Mouse (Mus musculus): ENCODE measurements around the gene Dpep1. TPM values are rescaled to one million over a fixed set of nuclear protein-coding genes. Genes with fewer than 3 reads are reported as not detected.

Dpep1 gene
- polyA plus RNA-seq, 2 experiments: 0.07 to 0.23 TPM

- no peak overlapping the region for H3K4me2 ChIP-seq (ENCODE audit: low read depth)
- TF ChIP-seq CTCF (IDR thresholded peaks at IDR 0.05; ENCODE audit: low read depth) (no peak), EP300 (IDR thresholded peaks at IDR 0.05; ENCODE audit: low read depth) (no peak)
- DNase-seq (ENCODE audit: low read depth in 3 of 3, low spot score in 3 of 3) (no peak), ATAC-seq (ENCODE audit: insufficient read depth) (no peak)
- H3K27me3 ChIP-seq (ENCODE audit: control insufficient read depth, insufficient read depth, low read length): peaks cover 12% of the 10 kb centered on the region
- no peak overlapping the region for H3K27ac ChIP-seq
- no peaks in the 10 kb centered on the region for H3K36me3 ChIP-seq (replicated peaks; ENCODE audit: control insufficient read depth, insufficient read depth, low read depth)
- H3K4me1 ChIP-seq (replicated peaks; ENCODE audit: control insufficient read depth in 2 of 2, insufficient read depth in 2 of 2, low read length in 1 of 2): peaks cover 7 to 10% of the 10 kb centered on the region in 2 experiments
- H3K4me3 ChIP-seq (ENCODE audit: insufficient read depth in 1 of 2, low read depth in 2 of 2, low read length in 2 of 2): no peak overlapping the region
- H3K9me3 ChIP-seq (ENCODE audit: control insufficient read depth, low read length): no peaks in the 10 kb centered on the region
- WGBS (ENCODE audit: insufficient replicate concordance): 78% methylated on average over 10 of the region's 10 CpGs
- H3K9ac ChIP-seq (replicated peaks): no peak overlapping the region
Observed at GRCm38 (mm10) chr8:123239398-123239797, 53.4 kb downstream of the Dpep1 start.

GRCm38 (mm10) chr8:123242107-123242923 lies 56.3 kb downstream of the Dpep1 start:
- H3K36me3 ChIP-seq (replicated peaks; ENCODE audit: control insufficient read depth, insufficient read depth, low read depth): no peaks in the 10 kb centered on the region
- 63% methylated on average over 7 of the region's 7 CpGs for WGBS (ENCODE audit: insufficient replicate concordance)
- no peaks in the 10 kb centered on the region for H3K27me3 ChIP-seq (ENCODE audit: control insufficient read depth, insufficient read depth, low read length)
- DNase-seq (ENCODE audit: low read depth in 3 of 3, low spot score in 3 of 3) (no peak), ATAC-seq (ENCODE audit: insufficient read depth) (no peak)
- no peaks in the 10 kb centered on the region for H3K4me1 ChIP-seq (replicated peaks; ENCODE audit: control insufficient read depth in 2 of 2, insufficient read depth in 2 of 2, low read length in 1 of 2)
- no peak overlapping the region for H3K4me3 ChIP-seq (ENCODE audit: insufficient read depth in 1 of 2, low read depth in 2 of 2, low read length in 2 of 2)
- no peaks in the 10 kb centered on the region for H3K9me3 ChIP-seq (ENCODE audit: control insufficient read depth, low read length)
- H3K9ac ChIP-seq (replicated peaks): no peak overlapping the region
- no peak for TF ChIP-seq CTCF (IDR thresholded peaks at IDR 0.05; ENCODE audit: low read depth)
- TF ChIP-seq EP300 (IDR thresholded peaks at IDR 0.05; ENCODE audit: low read depth): no peak
- H3K4me2 ChIP-seq (ENCODE audit: low read depth): no peak overlapping the region
- no peak overlapping the region for H3K27ac ChIP-seq

- no peaks in the 10 kb centered on the region for H3K9me3 ChIP-seq (ENCODE audit: control insufficient read depth, low read length)
- H3K36me3 ChIP-seq (replicated peaks; ENCODE audit: control insufficient read depth, insufficient read depth, low read depth): no peaks in the 10 kb centered on the region
- no peak overlapping the region for H3K4me3 ChIP-seq (ENCODE audit: insufficient read depth in 1 of 2, low read depth in 2 of 2, low read length in 2 of 2)
- H3K4me2 ChIP-seq (ENCODE audit: low read depth): no peak overlapping the region
- no peaks in the 10 kb centered on the region for H3K27me3 ChIP-seq (ENCODE audit: control insufficient read depth, insufficient read depth, low read length)
- H3K9ac ChIP-seq (replicated peaks): no peak overlapping the region
- DNase-seq (ENCODE audit: low read depth in 3 of 3, low spot score in 3 of 3) (no peak), ATAC-seq (ENCODE audit: insufficient read depth) (0 out of 2 replicates have a peak, but pooled peaks have one; percentile 9)
- 61% methylated on average over 11 of the region's 11 CpGs for WGBS (ENCODE audit: insufficient replicate concordance)
- TF ChIP-seq CTCF (IDR thresholded peaks at IDR 0.05; ENCODE audit: low read depth): peak; percentile 57
- TF ChIP-seq EP300 (IDR thresholded peaks at IDR 0.05; ENCODE audit: low read depth): no peak
- H3K4me1 ChIP-seq (replicated peaks; ENCODE audit: control insufficient read depth in 2 of 2, insufficient read depth in 2 of 2, low read length in 1 of 2): no peaks in the 10 kb centered on the region
- H3K27ac ChIP-seq: no peak overlapping the region
Observed at GRCm38 (mm10) chr8:123243053-123243452, 57.0 kb downstream of the Dpep1 start.

- WGBS (ENCODE audit: insufficient replicate concordance): 60% methylated on average over 4 of the region's 4 CpGs
- no peaks in the 10 kb centered on the region for H3K27me3 ChIP-seq (ENCODE audit: control insufficient read depth, insufficient read depth, low read length)
- H3K9me3 ChIP-seq (ENCODE audit: control insufficient read depth, low read length): no peaks in the 10 kb centered on the region
- H3K4me2 ChIP-seq (ENCODE audit: low read depth): no peak overlapping the region
- no peak overlapping the region for H3K27ac ChIP-seq
- no peak overlapping the region for H3K9ac ChIP-seq (replicated peaks)
- DNase-seq (ENCODE audit: low read depth in 3 of 3, low spot score in 3 of 3) (no peak), ATAC-seq (ENCODE audit: insufficient read depth) (no peak)
- TF ChIP-seq CTCF (IDR thresholded peaks at IDR 0.05; ENCODE audit: low read depth): no peak
- no peaks in the 10 kb centered on the region for H3K4me1 ChIP-seq (replicated peaks; ENCODE audit: control insufficient read depth in 2 of 2, insufficient read depth in 2 of 2, low read length in 1 of 2)
- H3K36me3 ChIP-seq (replicated peaks; ENCODE audit: control insufficient read depth, insufficient read depth, low read depth): no peaks in the 10 kb centered on the region
- no peak overlapping the region for H3K4me3 ChIP-seq (ENCODE audit: insufficient read depth in 1 of 2, low read depth in 2 of 2, low read length in 2 of 2)
Observed at GRCm38 (mm10) chr8:123244382-123244781, 58.3 kb downstream of the Dpep1 start.

GRCm38 (mm10) chr8:123245543-123245942 lies 59.5 kb downstream of the Dpep1 start:
- no peak overlapping the region for H3K4me2 ChIP-seq (ENCODE audit: low read depth)
- DNase-seq (ENCODE audit: low read depth in 3 of 3, low spot score in 3 of 3) (no peak), ATAC-seq (ENCODE audit: insufficient read depth) (no peak)
- TF ChIP-seq CTCF (IDR thresholded peaks at IDR 0.05; ENCODE audit: low read depth): no peak
- no peak for TF ChIP-seq EP300 (IDR thresholded peaks at IDR 0.05; ENCODE audit: low read depth)
- no peak overlapping the region for H3K9ac ChIP-seq (replicated peaks)
- H3K27me3 ChIP-seq (ENCODE audit: control insufficient read depth, insufficient read depth, low read length): no peaks in the 10 kb centered on the region
- H3K36me3 ChIP-seq (replicated peaks; ENCODE audit: control insufficient read depth, insufficient read depth, low read depth): no peaks in the 10 kb centered on the region; the same call in 1 of the 2 replicates
- H3K4me1 ChIP-seq (replicated peaks; ENCODE audit: control insufficient read depth in 2 of 2, insufficient read depth in 2 of 2, low read length in 1 of 2): no peaks in the 10 kb centered on the region
- no peak overlapping the region for H3K4me3 ChIP-seq (ENCODE audit: insufficient read depth in 1 of 2, low read depth in 2 of 2, low read length in 2 of 2)
- H3K27ac ChIP-seq: no peak overlapping the region
- WGBS (ENCODE audit: insufficient replicate concordance): 80% methylated on average over 12 of the region's 12 CpGs
- H3K9me3 ChIP-seq (ENCODE audit: control insufficient read depth, low read length): no peaks in the 10 kb centered on the region
